16 mouse cellular contexts compared by ENCODE assay signal in the genomic region with DNA sequence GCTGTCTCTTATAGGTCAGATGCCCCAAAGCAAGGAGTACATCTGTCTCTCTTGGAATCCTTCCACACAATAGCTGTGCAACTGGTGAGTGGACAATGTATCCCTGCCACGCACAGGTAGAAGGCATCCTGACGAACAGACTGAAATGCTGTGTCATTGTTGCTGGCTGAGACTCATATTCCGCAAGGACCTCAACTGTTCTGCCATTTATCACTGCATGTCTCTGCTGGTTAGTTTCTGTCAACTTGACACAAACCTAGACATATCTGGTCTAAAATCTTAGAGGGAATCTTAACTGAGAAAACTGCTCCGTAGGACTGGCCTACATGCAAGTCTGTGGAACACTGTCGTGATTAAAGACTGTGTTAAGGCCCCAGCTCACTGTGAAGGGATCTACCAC.
"Had no signal": no experiment of that assay in that cellular context is flagged by ENCODE, and none has a peak within 500 bp of the region (broad histone marks: within the 10 kb centered on the region; RNA-seq: fewer than 3 reads in every experiment).

No protein-coding gene starts in this region.

- H3K27ac ChIP-seq: liver, embryonic 15.5 days; macrophage; midbrain, embryonic 13.5 days; midbrain, embryonic 15.5 days; neural tube, embryonic 12.5 days; stomach, embryonic 15.5 days; stomach, postnatal 0 days had no signal

- H3K4me1 ChIP-seq: midbrain, embryonic 13.5 days; midbrain, embryonic 15.5 days; neural tube, embryonic 12.5 days; stomach, embryonic 15.5 days had no signal

- H3K27me3 ChIP-seq: liver, embryonic 15.5 days; midbrain, embryonic 13.5 days; midbrain, embryonic 15.5 days; neural tube, embryonic 12.5 days; stomach, embryonic 15.5 days had no signal

- H3K9me3 ChIP-seq: liver, embryonic 15.5 days; megakaryocyte, embryonic 14.5 days; midbrain, embryonic 13.5 days; midbrain, embryonic 15.5 days; neural tube, embryonic 12.5 days; stomach, embryonic 15.5 days had no signal

- H3K4me3 ChIP-seq: liver, embryonic 15.5 days; midbrain, embryonic 13.5 days; midbrain, embryonic 15.5 days; neural tube, embryonic 12.5 days; stomach, embryonic 15.5 days had no signal

- DNase-seq: lung, adult 18-20 months; lung, embryonic 14.5 days; lung, postnatal 10 days; lung, postnatal 36 days; right cerebral cortex, postnatal 14 days; thymus, adult 2 months; thymus, postnatal 25 days; thymus, postnatal 4 days had no signal

- H3K36me3 ChIP-seq: liver, embryonic 15.5 days; midbrain, embryonic 13.5 days; midbrain, embryonic 15.5 days; neural tube, embryonic 12.5 days; stomach, embryonic 15.5 days had no signal
